Mouse (Mus musculus): Measurements from ENCODE around the gene Marveld2.

The Marveld2 gene

DNA sequence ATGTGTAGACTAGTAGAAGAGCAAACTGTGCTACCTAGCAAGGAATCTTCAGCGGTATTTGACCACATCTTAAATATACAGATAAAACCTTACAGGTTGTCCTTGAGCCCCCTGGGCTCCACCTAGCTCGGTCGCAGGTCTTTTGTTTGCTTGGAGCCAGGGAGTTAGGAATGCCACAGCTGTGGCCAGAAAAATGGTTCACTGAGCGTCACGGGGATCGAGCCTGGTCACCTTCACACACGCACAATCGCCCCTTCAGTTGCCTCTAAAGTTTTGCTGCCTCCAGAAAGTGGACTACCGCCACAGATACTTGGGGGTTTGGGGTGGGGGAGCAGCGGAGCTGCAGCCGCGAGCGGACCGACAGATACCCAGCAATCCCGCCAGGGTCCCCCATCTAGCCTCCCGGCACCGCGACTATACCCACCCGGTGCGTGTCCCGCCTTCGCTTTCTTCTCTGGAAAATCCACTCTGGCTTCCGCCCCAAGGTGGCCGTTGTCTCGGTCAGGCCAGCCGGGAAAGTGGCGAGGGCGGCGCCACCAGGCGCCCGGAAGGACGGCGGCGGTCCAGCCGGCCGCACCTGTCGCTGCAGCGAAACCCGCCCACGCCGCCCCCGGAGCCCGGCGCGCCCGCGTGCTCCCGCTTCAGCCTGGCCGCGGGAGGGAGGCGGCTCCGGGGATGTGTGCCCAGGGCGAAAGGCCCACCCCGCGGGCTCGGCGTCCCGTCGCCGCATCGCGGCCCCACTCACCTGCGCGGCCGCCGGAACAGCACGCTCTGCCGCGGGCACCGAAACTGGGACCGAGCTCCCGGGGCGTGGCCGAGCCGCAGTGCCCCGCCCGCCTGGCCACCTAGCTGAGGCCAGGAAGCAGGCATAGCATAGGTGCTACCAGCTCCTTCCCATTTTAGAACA is at the start of gene Marveld2:
Gene Marveld2, minus strand, starts transcription at position 791 of the 907 bp plus-strand sequence.
- DNase-seq, result peak; percentile 90

DNA sequence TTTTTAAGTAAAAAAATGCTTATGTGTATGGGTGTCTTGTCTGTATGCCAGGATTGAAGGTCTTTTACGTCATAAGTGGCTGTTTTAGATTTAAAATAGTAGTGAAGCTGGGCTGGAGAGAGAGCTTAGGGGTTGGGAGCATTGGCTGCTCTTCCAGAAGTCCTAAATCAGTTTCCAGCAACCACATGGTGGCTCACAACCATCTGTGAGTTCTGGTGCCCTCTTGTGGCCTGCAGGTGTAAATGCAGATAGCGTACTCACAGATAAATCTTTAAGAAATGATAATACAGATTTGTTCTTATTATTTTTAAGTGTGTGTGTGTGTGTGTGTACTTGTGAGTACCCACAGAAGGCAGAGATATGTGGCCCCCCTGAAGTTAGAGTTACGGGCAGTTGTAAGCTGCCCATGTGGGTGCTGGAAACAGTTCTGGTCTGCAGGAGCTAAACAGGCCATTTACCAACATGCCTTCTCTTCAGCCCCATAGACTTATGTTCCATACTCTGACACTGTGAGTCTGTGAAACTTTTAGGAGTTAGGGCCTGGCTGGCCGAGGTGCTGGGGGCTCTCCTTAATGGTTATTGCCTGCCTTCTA is 43.2 kb upstream of the Marveld2 start:
- peak; percentile 64 for DNase-seq

DNA sequence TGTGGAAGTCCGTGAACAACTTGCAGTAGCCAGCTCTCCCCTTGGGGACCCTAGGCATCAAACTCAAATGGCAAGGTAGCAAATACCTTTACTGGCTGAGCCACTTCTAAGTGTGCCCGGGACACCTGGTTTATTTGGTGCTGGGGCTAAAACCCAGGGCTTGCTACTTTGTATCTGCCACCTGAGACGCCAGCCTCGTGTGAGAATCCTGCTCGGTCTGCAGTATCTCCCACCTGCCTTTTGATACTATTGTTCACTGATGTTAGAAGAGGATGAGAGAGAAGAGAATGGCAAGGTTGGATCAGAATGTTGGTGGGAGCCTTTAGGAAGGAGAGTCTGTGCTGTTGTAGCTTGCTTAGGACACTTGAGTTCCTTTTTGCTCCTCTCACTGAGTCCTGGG is 41.3 kb upstream of the Marveld2 start:
- peak; percentile 45 for DNase-seq

DNA sequence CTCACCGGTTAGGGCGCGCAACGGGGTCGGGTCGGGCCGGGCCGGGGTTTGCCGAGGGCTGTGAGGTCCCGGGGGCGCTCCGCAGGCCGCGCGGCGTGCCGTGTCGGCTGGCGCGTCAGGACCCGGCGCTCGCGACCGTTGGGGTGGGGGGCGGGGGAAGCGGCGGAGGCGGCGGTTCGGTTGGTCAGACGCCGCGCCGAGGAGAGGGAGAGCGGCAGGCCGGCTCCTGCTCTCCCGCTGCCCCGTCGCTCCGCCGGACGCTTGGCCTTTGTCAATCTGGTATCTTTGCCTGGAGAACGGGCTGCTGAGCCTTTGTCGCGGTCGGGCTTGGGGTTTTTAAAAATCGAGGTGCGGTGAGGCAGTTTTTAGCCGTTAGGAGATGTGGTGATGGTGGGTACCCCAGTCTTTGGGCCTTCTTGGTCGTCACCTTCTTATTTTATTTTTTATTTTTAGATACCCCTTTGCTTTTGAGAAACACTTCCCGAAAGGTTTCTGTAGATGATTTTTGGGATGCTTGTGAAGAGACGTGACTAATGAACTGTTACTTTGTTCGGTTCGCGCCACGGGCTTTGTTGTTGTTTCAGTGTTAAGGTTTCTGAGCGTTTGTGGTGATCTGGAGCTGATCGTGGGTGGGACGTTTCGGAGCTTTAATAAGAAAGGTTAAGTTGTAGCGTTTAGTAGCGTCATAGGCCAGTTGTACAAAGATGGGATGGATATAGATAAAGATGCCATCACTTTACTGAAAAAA is 34.8 kb upstream of the Marveld2 start, which contains the start of gene Taf9:
Gene Taf9, plus strand, starts transcription at position 141 of the 748 bp plus-strand sequence.
- DNase-seq, result no peak

DNA sequence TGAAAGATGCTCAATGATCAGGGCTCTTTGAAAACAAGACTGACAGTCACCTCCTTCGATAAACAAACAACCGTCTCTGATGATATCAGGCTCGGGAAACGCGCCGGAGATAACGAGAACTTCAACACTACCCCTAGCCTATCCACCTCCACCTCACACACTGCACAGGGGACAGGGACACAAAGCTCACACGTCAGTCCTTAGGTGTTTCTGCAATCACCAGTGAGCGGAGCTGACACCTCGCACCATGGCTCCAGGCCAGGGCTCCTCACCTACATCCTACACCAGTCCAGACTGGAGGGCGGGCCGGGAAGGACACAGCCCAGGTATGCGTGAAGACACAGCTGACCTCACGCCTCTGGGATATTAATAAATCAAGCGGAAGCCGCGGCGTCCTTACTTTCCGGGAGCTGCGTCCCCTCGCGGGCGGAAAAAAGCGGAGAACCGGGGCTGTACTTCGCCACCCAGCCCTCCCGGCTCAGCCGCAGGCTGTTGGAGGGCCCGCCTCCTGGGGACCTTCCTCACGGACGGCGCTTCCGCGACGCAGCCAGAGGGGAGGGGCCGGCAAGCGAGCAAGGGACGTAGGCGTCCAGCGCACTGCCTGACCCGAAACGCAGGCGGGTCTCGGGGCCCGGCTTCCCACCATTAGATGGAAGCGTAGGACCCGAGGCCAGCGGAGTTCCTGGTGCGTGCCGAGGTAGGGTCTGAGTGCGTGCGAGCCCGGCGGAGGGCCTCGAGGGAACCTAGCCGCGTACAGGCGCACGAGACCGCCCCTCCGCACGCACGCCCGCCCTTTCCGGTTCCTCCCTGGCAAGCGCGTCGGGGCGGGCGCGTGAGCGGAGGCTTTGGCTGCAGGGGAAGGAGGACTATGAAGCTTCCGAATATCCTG is 34.0 kb upstream of the Marveld2 start, which contains the start of the genes Ak6 and Rad17:
Gene Ak6, plus strand, starts transcription at position 430 of the 889 bp plus-strand sequence.
Gene Rad17, minus strand, starts transcription at position 502 of the 889 bp plus-strand sequence.
- peak; percentile 99 for DNase-seq

DNA sequence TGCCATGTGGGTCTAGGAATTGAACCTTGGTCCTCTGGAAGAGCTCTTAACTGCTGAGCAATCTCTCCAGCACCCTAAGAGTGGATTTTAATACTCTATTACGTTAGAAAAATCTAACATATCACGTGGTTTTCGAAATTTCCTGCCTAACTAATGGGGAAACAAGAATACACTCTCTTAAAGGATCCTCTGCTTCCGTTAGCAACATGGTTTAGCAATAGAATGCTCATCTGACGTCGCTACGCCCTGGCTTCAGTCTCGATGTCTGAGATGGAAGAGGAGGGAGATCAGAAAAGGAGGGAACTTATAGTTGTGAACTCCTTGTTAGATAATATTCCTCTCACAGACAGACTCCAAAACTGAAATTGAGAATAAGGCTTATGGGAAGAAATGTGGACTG is 31.5 kb upstream of the Marveld2 start:
- no peak for DNase-seq

DNA sequence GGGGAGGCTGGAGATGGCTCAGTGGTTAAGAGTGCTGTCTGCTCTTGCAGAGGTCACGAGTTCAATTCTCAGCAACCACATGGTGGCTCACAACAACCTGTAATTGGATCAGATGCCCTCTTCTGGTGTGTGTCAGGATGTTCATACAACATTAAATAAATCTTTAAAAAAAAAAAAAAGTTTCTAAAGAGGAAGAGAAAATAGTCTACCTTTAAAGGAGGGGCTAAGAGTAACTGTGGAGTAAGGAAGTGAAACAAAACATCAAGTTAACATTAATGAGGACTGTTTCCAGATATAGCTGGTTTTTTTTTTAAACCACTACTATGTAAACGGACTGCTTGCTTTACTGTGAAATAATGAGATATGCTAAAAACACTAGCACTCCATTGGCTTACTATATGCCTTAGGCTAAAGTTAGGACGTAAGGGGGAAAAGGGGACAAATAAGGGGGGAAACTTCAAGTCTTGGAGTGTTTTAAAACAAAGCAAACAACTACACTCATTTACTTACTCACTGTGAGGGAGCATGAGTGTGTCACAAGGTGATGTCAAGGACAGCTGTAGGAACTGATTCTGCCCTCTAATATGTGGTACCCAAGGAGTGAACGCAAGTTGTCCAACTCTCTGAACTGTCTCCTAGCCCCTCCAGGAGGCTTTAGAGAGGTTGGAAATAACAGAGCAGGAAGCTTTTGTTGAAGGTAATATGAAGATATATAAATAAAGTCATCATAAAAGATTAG is 25.9 kb upstream of the Marveld2 start:
- no peak for DNase-seq

DNA sequence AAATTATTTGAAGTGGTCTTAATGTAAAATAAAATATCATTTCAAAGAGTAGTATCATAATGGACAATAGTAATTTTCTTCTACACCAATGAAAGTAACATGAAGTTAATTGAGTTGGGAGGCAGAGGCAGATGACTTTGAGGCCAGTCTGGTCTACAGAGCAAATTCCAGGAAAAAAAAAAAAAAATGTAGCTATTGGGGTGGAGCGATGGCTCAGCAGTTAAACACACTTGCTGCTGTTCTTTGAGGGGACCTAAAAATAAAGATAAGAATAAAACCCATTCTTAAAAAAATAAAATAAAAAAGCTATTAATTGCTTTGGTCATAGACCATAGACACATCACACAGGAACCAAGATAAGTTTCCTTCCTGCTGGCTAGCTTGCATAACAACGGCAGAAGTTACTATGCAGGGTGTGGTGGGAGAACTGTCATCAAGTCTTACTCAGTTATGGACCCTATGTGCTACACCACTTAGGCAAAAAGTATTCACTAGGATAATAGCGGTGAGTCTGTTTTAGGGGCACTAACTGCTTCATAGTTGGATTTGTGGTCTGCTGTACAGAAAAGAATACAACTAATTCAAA is 17.4 kb upstream of the Marveld2 start:
- DNase-seq, result no peak

DNA sequence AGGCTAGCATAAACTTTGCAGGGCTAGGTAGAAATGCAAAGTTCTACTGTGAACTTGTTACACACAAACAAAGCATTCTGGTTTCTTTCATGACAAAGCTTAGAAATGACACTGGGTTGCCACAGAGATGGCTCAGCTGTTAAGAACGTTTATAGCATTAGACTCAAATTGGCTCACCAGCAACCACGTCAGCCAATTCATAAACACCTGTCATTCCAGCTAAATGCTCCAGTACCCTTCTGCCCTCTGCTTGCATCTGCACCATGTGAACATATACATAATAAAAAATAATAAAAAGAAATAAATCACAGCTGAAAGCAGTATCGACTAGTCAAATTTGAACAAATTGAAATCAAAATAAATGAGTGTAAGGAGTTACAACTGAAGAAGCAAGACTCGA is 5.5 kb upstream of the Marveld2 start:
- DNase-seq, result no peak

DNA sequence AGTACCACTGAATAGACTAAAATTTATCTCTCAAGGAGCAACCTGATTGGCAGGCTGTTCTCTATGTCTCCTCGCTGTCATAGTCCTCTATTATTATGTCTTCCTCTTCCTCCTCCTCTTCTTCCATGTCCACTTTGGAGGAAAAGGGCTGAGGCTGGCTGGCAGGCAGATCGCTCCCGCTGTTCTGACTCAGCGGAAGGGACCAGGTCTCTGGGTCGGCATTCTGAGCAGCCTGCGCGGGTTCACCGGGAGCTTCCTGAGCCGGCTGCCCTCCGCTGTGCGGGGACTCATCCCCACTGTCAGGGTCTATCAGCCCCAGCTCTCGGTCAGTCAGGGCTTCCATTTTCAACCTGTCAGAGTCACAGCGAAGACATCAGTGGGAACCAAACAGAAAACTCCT is 812 bp upstream of the Marveld2 start:
- no peak for DNase-seq

DNA sequence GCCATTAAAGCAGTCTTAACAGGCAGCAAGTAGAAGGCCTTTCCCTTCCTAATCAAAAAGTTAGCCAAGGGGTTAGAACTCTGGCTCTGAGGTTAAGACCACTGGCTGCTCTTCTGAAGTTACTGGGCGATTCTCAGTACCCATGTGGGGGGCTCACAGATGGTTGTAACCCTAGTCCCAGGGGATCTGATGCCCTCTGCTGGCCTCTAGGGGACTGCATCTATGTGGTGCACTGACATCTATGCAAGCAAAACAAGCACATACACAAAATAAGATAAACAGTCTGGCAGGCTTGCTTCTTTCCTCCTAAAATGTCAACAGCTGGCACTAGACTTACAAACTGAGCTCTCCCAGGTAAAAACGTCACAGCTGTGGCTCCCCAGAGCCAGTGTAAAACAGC is 3.9 kb downstream of the Marveld2 start:
- DNase-seq, result no peak

DNA sequence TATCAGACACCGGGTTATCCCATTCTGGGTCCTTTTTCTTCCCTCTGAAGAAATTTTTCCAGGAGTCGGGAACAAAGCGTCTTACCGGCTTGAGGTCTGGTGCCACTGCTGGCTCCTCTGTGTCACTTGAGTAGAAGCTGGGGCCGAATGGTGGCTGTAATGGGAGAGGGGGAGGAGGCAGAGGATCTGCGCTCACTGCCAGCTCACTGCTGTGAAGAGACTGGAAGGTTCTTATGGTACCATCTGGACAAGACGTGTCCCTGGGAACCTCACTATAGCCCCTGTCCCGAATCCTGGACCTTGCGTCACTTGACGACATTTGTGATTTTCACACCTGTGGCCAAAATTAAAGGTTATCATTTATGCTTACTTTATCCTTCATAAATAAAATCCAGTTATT is 4.5 kb downstream of the Marveld2 start:
- DNase-seq, result no peak

DNA sequence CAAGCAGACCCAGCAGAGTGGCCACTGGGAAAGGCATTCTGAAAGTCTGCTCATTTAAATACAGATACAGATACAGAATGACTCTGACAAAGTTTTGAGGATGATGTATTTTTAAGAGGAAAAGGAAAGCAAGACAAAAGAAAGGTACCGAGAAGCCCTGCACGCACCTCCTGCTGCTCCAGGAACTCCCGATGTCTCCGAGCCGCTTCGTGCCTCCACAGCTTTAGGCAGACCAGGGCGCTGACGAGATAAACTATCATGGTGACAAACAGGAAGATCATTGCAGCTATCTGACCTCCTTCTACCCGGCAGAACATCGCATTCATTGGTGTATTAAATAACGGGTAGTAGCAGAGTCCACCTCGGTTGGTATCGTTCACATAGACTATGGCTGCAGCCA is 5.5 kb downstream of the Marveld2 start:
- DNase-seq, result peak; percentile 78

DNA sequence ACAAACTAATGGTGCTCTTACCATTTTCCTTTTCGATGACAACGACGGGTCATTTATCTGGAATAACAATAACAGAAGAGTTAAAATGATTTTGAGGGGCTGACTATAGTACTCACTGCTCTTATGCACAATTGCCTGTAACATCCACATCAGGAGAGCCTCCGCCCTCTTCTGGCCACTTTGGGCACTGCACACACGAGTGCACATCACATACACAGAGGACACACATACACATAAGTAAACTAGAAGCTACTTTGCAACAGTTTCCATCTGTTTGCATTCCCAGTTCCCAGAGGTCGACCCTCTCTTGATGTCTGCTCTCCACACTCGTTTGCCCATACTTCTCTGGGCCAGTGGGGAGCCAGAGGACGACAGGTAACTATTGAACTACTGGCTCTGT is 9.0 kb downstream of the Marveld2 start:
- DNase-seq, result no peak

DNA sequence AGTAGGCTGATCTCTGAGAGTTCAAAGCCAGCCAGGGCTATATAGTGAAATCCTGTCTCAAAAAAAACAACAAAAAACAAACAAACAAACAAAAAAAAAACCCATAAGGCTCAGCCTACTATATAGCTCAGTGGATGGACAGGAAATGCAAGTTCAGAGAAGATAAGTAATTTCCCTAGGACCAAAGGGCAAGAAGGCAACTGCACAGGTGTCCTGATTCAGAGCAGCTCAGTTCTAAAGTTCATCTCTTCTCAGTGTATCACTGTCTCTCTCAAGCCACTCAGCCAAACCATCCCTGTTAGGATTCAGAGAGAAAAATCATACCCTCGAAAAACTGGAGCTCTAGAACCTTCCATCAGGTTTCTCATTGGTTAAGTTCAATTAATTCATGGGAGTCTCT is 10.9 kb downstream of the Marveld2 start:
- DNase-seq, result no peak

DNA sequence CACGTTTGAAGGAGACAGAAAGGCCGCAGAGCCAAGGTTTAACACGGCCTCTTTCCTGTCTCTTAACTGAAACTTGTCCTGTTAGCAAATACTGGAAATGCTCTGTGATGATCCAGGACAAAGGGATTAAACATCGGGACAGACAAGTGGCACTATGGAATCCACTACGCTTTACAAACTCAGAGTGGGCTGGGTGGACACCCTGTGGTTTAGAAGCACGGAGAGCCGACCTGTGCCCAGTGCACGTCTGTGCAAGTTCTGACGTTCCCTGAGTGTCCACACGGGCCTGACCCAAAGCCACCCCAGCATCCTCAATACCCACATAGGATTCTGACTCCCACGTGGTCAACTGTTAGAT is 13.1 kb downstream of the Marveld2 start:
- peak; percentile 61 for DNase-seq

DNA sequence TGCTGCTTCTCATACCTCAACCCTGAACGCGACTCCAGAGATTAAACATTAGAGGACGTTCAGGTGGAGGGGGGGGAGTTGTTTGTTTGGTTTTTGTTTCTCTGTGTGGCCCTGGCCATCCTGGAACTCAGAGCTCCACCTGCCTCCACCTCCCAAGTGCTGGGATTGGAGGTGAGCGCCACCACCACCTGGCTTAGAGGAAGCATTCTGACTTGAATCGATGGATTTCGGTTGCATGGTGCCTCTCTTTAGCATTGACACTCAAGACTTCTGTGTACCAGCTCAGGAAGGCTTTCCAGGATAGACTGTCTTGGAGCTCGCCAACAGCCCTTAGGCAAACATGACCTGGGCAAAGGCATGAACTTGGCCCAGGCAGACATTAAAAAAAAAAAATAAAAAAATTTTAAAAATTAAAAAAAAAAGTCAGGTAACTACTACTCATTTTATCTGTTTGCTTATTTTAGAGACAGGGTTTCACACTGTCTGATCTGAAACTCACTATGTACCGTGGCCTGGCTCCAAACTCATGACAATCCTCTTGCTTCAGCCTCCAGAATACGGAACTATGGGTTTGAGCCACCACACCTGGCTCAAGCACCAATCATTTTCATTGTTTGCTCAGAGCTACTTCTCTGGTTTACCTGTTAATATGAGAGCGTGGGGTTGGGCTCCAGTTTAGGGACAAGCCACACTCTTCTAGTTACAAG is 13.6 kb downstream of the Marveld2 start:
- DNase-seq, result peak; percentile 77

DNA sequence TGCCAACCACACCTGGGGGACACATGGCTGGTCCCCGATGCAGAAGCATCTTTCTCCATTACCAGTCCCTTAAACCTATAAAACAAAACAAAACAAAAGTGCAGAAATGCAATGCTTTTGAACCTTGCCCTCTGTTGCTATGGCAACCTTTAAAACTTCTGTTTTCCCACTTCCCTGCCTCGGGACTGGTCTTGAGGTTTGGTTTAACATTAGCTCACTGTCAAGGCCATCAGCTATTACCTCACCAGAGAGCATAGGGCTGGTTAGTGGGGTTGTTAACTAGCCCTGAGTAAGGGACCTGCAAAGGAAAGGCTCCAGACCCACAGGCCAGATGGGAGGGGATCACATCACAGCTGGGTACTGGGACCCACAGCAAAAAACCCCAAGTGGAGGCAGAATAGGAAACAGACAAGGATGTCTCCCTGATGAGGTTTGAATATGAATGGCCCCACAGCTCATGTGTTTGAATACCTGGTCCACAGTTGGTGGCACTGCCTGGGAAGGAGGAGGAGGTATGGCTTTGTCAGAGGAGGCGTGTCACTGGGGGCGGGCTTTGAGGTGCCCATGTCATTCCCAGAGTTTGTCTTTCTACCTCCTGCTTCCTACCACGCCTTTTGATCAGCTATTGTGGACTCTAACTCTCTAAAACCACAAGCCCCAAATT is 14.4 kb downstream of the Marveld2 start:
- DNase-seq, result peak; percentile 87

DNA sequence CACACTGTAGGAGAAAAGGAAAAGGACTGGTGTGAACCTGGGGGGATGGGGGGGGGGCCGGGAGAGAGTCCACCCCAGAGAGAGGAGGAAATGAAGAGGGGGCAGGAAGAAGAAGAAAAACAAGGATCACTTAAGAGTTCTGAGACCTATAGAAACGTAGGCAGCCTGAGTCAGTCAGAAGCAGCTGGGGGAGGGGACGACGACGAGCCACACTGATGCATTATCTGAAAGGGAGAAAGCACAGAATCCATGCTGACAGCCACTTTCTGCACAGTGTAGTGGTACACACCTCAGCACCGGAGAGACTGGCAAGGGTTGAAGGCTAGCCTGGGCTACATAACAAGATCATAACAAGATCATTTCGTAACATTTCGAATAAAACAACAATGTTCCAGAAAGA is 15.7 kb downstream of the Marveld2 start:
- peak; percentile 78 for DNase-seq

DNA sequence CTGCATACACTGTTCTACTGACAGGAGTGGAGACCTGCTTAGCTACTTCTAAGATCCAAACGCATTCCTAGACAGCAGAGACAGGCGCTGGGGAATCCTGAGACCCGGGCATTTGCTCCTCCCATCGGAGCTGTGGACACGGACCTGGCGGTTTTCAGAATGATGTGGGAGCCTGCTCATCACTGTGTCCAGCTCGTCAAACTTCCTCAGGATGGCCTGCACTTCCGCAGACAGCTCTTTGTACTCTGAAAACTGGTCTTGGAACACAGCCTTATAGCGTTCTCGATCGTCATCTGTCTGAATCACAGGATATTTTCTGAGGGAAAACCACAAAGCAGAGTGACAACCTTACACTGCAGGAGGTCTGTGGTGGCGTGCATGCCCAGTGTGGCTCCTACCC is 16.5 kb downstream of the Marveld2 start:
- DNase-seq, result peak; percentile 85
